Mouse (Mus musculus) T-helper 1 cell (primary cell): Measurements from ENCODE around the gene Mlip.
"Not testable (repeated sequence)": the region's sequence is repeated elsewhere in the genome, so short reads cannot be mapped to it uniquely, and the experiment has no call there.

Experiments
- in situ Hi-C: fragments of 300-600 bp; cut with MboI, MseI; formaldehyde crosslinking; loops from one replicate; pipeline ENCODE4 v1.15.1; 2025; ENCODE audit warnings: high pct_unique_total_duplicates

Mlip gene

DNA sequence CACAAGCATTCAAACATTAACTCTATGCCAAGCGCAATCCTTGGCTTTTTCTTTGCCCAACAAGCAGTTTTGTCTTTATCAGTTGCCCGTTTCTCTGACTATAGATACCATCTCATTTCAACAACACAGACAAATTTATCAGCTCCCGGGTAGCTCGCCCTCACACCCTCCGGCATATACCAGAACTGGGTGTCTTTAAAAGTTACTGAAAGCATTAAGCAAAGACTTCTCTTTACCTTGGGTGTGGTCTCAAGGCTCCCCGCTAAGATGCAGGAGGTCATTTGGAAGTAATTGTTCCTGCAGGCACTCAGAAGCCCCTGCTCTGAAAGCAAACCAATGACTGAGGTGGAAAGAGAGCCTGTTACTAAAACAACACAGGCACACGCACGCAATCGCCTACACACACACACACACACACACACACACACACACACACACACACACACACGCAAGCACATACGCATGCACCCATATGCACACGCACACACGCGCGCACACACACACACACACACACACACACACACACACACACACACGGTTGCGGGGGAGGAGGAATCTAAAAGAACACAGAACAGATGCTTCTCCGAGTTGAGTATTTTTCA lies 101.2 kb downstream of the Mlip start:
- in situ Hi-C loops: no loop called here

DNA sequence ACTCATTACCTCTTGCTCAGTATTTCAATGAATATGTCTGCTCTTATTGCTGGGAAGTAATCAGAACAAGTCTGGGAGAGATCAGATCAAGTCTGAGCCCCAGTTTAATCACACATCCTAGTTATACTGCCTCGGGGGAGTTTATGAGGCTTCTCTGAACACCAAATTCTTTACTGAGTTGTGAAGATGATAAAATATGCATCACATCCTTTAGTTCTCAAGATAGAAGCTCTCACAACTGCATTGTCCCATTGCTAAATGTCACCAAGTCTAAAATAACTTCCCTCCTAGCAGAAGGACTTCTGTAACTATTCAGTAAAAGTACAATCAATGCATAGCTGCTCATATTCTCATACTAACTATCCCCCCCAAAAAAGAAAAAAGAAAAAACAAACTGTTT lies 154.5 kb downstream of the Mlip start:
- in situ Hi-C loops: no loop called here

DNA sequence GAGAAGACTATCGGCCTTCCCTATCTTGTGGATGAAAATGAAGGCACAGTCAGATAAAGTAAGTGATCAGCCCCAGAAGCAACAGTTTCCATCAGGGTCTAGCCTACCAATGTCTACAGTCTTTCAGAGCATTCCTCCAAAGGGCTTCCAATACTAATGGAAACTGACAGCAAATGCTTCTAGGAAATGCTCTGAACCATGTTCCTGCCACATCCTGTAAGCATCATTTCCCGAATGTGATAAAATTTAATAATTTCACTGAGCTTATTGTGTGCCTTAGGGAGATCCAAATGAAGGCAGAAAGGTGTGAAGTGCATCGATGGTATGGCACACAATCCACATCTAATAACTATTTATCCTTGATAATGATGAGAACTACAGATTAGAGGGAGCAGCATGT lies 173.3 kb downstream of the Mlip start:
- in situ Hi-C loops: no loop called here

DNA sequence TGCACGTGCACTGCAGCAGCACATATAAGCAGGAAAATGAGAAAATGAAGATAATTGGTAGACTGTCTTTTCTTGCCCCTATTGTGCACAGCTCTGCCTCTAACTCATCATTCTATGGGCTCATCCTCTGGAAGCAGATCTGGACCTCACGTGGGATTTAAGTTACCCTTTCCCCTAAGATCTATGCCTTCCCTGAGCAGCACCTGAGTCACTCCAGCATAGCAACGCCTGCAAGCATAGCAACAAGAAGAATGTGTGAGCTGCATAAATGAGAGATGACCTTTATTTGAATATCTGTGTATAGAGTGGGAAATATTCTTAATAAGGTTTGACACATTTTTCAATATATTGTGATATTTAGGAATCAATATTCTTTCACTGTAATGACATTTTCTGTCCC lies 176.9 kb downstream of the Mlip start:
- in situ Hi-C loops: no loop called here

DNA sequence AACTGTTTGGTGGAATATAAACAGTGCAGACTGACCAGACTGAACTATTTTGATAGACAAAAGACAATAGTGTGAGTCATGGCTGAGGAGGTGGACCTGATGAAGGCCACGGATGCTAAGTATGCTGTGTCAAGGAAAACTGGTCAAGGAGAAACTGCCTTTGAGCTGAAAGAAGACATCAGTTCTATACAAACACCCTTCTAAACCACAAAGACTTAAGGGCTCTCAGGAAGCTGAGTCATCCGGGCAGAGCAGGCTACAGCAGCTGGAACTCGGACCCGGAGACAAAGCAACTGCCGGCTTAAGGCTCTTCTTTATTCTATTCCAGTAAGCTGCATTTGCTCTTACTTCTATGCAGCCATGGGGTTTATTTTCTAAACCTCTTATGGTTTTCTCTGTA lies 180.7 kb downstream of the Mlip start:
- in situ Hi-C loops: no loop called here

DNA sequence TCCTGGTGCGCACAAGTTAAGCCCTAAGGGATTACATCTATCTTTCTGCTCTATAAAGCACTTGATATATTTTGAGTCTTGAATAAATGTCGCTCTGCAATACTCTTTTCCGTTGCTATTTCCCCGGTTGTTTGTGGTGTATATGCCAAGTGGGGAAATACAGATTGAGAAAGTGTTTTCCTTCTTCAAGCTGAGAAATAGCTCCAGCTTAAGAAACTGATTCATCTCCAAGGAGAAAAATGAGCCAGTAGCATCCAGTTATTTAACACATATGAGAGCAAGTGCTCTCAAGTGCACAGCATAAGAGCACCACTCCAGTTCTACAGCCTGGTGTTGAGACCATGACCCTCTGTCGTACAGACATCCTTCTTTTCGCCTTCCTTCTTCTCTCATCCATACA lies 186.9 kb downstream of the Mlip start:
- in situ Hi-C loops: no loop called here

DNA sequence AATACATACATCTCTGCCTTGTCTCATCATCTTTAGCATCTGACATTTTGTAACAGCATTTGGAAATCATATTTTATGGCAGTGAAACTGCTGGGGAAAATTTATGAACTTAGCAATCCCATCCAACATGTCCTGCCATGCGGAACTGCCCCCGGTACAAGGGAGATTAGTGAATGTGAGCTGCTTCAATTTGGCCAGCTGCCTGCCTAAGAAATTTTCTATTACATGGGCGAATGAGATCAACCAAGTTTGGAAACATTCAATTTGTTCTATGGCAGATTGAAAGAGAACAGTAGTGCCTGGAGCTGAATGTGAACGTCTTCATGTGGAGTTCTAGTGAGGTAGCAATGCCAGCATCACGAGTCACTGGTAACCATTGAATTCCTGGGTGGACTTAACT lies 191.0 kb downstream of the Mlip start:
- in situ Hi-C loops: no loop called here

DNA sequence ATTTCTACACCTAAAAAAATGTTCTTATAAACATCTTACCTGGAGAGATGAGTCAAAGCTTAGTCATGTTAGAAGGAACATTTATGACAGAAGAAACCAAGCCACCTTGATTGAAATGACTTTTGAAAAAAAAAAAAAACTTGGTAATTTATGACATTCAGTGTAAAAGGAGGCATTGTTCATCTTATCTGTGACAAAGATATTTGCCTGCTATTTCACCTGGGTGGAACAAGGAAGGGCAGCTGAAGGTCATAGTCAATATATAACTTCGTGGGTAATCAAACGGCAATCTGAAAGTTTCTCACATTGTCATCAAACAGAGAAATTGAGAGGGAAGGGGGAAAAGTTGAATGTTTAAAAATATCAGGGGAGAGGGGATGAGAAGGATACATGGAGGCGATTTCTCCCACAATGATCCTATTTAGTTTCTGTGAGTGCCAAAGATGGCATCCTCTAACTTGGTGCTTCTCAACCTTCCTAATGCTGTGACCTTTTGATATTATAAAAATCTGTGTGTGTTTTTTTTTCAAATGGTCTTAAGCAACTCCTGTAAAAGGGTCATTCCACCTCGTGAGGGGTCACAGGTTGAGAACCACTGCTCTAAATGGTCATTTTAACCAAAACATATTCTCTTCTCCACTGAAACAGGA lies 192.4 kb downstream of the Mlip start:
- in situ Hi-C loops: no loop called here

DNA sequence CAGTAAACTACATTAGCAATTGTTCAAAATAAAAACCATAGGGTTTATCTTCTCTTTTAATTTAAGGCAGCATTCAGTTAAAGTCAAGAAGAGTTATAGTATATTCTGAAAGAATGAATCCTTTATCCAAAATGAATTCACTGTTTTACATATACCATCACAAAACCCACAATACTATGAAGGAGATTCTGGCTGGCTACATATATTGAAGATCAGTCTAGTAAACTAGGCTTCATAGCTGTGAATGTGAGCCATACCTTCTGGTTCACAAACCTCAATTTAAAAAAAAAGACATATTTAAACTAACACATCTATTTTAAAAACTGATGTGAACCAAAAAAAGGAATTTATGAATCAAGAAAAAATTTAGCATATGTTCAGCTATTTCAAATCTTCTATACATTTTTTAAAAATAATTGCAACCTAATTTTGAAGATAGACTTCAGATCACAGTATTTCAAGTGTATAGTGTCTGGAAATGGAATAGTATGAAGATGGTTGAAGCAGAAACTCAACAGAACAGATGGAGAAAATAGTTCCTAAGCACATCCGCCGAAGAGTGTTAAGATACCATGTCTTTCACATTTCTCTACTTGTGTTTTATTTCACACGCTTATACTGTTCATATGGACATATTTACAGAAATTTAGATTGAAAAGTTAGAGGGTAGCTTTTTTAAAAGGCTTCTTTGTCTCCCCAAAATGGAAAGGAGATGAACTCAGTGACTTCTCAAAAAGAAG lies 204.1 kb downstream of the Mlip start:
- in situ Hi-C loops: no loop called here

DNA sequence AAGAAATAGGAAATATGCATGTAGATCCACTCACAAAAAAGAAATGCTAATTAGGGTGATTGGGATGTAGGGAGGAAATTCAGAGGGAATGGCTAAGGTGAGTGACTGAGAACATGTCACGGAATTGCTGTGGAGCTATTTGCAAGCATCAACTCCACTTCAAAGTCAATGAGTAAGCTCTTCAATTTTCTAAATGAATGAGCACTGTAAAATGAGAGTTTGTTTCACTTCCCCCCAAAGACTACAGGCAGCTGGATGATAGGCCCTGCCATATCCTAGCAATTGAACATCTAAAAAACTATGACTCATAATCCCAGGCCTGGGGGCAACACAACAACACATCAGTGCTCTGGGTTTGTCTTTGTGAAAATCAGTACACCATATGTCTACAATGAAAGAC lies 233.0 kb downstream of the Mlip start:
- in situ Hi-C loops: loop anchor here (10.0 kb wide), 1 partner anchor 1535 kb away; no protein-coding TSS in a partner anchor

DNA sequence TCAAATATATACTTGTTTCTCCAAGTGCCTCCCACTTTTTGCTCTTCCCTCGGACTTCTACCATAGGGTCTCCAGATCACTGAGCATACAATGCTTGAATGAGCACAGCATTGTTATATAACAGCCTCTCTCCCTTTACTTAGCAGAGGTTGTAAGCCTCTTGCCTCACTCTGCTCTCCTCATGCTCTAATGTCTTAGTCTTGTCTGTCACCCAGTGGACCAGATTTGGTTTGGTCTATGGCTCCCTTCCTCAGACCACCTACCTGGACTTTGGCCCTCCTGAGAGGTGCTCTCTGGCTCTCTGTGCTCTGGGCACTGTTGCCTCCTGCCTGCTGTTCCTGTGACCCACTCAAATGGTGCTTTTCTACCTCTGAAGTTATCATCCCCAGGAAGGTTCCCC lies 255.9 kb downstream of the Mlip start:
- in situ Hi-C loops: no loop called here

DNA sequence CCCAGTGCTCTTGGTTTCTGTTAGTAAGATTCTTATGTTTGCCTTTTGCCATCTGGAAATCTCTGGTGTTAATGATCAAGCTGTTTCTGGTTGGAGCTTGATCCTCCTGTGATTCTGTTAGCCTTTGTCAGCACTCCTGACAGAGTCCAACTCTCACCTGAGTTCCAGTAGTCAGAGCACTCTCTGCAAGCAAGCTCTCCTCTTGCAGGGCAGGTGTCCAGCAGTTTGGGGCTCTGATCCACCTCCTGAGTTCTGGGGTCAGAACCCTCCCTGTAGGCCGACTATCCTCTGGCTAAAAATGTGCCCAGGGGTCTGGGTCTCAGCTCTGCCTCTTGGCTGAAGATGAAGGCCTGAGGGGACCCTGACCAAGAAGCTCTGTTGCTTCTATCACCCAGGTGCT lies 269.5 kb downstream of the Mlip start:
- in situ Hi-C loops: not testable (repeated sequence)

DNA sequence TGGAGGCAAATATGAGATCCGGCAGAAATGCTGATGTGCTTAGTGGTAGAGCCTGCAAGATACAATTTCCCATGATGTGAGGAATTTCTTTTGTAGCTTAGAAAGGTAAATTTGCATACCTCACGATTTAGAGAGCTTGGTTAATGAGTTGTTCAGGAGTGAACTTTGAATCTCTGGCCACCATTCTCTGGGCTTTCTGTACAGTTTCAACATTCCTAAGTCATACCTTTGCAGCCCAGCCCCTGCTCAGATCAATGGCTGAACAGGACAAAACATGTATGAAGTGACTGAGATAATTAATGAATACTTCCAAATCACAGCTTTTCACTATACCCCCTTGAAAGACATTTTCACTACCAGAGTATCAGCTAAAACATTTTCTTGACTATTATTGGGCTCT lies 281.1 kb downstream of the Mlip start:
- in situ Hi-C loops: no loop called here

DNA sequence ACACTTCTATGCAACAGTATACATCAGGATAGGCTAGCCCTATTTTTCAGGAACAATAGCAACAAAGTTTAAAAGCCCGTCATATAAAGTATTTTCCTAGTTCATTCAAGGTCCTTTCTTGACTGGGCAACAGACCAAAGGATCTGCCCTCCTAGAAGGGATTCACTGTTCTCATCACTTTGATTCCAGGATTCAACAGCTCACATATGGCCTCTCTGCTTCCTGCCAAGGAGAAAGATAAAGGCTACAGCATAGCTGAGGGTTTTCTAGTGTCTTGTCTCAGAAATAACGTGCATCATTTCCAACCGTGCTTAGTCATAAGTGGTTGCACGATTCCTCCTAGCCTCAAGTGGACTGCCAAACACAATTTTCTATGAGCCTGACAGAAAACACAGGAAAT lies 296.2 kb downstream of the Mlip start:
- in situ Hi-C loops: no loop called here

DNA sequence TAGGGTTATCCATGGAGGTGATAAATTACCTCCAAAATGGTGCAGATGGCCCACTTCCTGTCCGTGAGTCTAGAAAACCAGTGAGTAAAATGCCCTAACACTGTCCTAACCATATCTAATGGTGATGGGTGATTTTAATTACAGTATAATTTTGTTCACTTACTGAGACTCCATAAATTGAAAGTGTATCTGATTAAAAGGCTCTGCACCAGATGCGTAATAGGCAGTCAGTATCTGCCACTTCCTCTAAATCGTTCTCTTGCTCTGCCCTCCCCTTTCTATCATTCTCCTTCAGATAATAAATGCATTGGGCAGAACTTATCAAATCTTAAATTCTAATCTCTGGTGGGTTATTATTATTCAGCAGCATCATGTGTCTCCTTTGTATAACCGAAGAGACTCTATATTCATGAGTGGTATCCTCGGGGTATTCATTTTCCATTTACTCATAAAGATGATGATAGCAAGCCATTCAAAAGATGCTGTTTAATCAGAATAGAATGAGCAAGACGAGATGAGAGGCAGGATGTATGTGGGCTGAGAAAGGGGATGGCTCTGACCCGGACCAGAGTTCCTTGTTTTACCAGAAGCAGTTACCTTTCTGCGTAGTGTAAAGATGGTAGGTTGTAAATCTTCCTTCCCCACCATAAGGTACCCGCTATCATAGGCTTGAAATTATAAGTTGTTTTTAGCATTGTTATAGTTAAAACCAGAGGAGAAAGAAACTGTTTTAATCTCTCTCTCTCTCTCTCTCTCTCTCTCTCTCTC lies 298.2 kb downstream of the Mlip start:
- in situ Hi-C loops: no loop called here
